Mouse (Mus musculus): ENCODE data around the gene Ddit4. TPM values are rescaled to one million over a fixed set of nuclear protein-coding genes. Genes with fewer than 3 reads are reported as not detected.

Ddit4 gene
- polyA plus RNA-seq, 1 experiment from 2014 or later, result 90.7 TPM

- 91% methylated on average over 8 of the region's 8 CpGs for WGBS
- Histone ChIP-seq H3K4me1 (replicated peaks) (peaks cover 44% of the 10 kb centered on the region), H3K27ac (no peak overlapping the region)
Measured at GRCm38 (mm10) chr10:59971813-59972212, 20.2 kb upstream of the Ddit4 start.

GRCm38 (mm10) chr10:59970450-59971062, 18.9 kb upstream of the Ddit4 start:
- Histone ChIP-seq H3K9me3 (no peaks in the 10 kb centered on the region), H3K4me1 (replicated peaks) (peaks cover 53% of the 10 kb centered on the region), H3K27ac (peak overlapping the region; percentile 95), H3K4me3 (replicated peaks) (peak overlapping the region; percentile 54), H3K36me3 (no peaks in the 10 kb centered on the region), H3K27me3 (no peaks in the 10 kb centered on the region), H3K4me2 (peak overlapping the region; percentile 75), H3K9ac (replicated peaks) (peak overlapping the region; percentile 79; the same call in 1 of the 2 replicates)
- 21% methylated on average over 6 of the region's 6 CpGs for WGBS
- no peak for ATAC-seq (ENCODE audit: insufficient number of reproducible peaks, insufficient read depth, low FRiP score, low TSS enrichment, low read depth)

More at GRCm38 (mm10) chr10:59971813-59972212, 20.2 kb upstream of the Ddit4 start:
- H3K4me2 ChIP-seq, result no peak overlapping the region
- H3K9ac ChIP-seq (replicated peaks), result no peak overlapping the region
- ATAC-seq (ENCODE audit: insufficient number of reproducible peaks, insufficient read depth, low FRiP score, low TSS enrichment, low read depth), result no peak
- H3K4me3 ChIP-seq (replicated peaks), result no peak overlapping the region
- H3K36me3 ChIP-seq, result no peaks in the 10 kb centered on the region
- H3K27me3 ChIP-seq, result no peaks in the 10 kb centered on the region
- no peaks in the 10 kb centered on the region for H3K9me3 ChIP-seq

- Histone ChIP-seq H3K4me1 (replicated peaks) (peaks cover 54% of the 10 kb centered on the region), H3K4me3 (replicated peaks) (peak overlapping the region; percentile 54), H3K9ac (replicated peaks) (peak overlapping the region; percentile 79), H3K27ac (peak overlapping the region; percentile 95), H3K27me3 (no peaks in the 10 kb centered on the region), H3K36me3 (no peaks in the 10 kb centered on the region), H3K9me3 (no peaks in the 10 kb centered on the region), H3K4me2 (peak overlapping the region; percentile 75)
- under 1% methylated on average over 25 of the region's 25 CpGs for WGBS
- 0 out of 2 replicates have a peak, but pooled peaks have one; percentile 13 for ATAC-seq (ENCODE audit: insufficient number of reproducible peaks, insufficient read depth, low FRiP score, low TSS enrichment, low read depth)
Measured at GRCm38 (mm10) chr10:59969821-59970449, 18.3 kb upstream of the Ddit4 start.

- 86% methylated on average over 6 of the region's 6 CpGs for whole genome bisulfite sequencing
- Histone ChIP-seq H3K4me2 (no peak overlapping the region), H3K36me3 (no peaks in the 10 kb centered on the region), H3K4me1 (replicated peaks) (peaks cover 55% of the 10 kb centered on the region), H3K9me3 (no peaks in the 10 kb centered on the region), H3K27me3 (no peaks in the 10 kb centered on the region), H3K4me3 (replicated peaks) (no peak overlapping the region), H3K9ac (replicated peaks) (no peak overlapping the region), H3K27ac (0 out of 2 replicates have a peak overlapping the region, but pooled peaks have one; percentile 37)
- ATAC-seq (ENCODE audit: insufficient number of reproducible peaks, insufficient read depth, low FRiP score, low TSS enrichment, low read depth), result no peak
Measured at GRCm38 (mm10) chr10:59967309-59967942, 15.8 kb upstream of the Ddit4 start.

GRCm38 (mm10) chr10:59966743-59967142, 15.1 kb upstream of the Ddit4 start:
- H3K27me3 ChIP-seq, result no peaks in the 10 kb centered on the region
- H3K36me3 ChIP-seq, result no peaks in the 10 kb centered on the region
- H3K27ac ChIP-seq, result peak overlapping the region; percentile 98
- no peaks in the 10 kb centered on the region for H3K9me3 ChIP-seq
- no peak overlapping the region for H3K9ac ChIP-seq (replicated peaks)
- H3K4me2 ChIP-seq, result no peak overlapping the region
- ATAC-seq (ENCODE audit: insufficient number of reproducible peaks, insufficient read depth, low FRiP score, low TSS enrichment, low read depth), result no peak
- 89% methylated on average over 6 of the region's 6 CpGs for WGBS
- peaks cover 55% of the 10 kb centered on the region for H3K4me1 ChIP-seq (replicated peaks)
- no peak overlapping the region for H3K4me3 ChIP-seq (replicated peaks)

GRCm38 (mm10) chr10:59965788-59966187, 14.2 kb upstream of the Ddit4 start:
- 10% methylated on average over 8 of the region's 8 CpGs for WGBS
- Histone ChIP-seq H3K27me3 (no peaks in the 10 kb centered on the region), H3K4me2 (peak overlapping the region; percentile 48), H3K9me3 (no peaks in the 10 kb centered on the region), H3K4me1 (replicated peaks) (peaks cover 50% of the 10 kb centered on the region), H3K9ac (replicated peaks) (0 out of 2 replicates have a peak overlapping the region, but pooled peaks have one; percentile 14), H3K36me3 (no peaks in the 10 kb centered on the region), H3K27ac (peak overlapping the region; percentile 98), H3K4me3 (replicated peaks) (no peak overlapping the region)
- peak; percentile 57 for ATAC-seq (ENCODE audit: insufficient number of reproducible peaks, insufficient read depth, low FRiP score, low TSS enrichment, low read depth)

GRCm38 (mm10) chr10:59965362-59965695, 13.7 kb upstream of the Ddit4 start:
- 0 out of 2 replicates have a peak overlapping the region, but pooled peaks have one; percentile 14 for H3K9ac ChIP-seq (replicated peaks)

GRCm38 (mm10) chr10:59964504-59965361, 13.1 kb upstream of the Ddit4 start:
- peak; percentile 89 for ATAC-seq (ENCODE audit: insufficient number of reproducible peaks, insufficient read depth, low FRiP score, low TSS enrichment, low read depth)
- H3K9me3 ChIP-seq, result no peaks in the 10 kb centered on the region
- H3K27me3 ChIP-seq, result no peaks in the 10 kb centered on the region
- 0 out of 2 replicates have a peak overlapping the region, but pooled peaks have one; percentile 14 for H3K9ac ChIP-seq (replicated peaks)
- peak overlapping the region; percentile 98 for H3K27ac ChIP-seq
- H3K4me2 ChIP-seq, result peak overlapping the region; percentile 48
- WGBS, result 3% methylated on average over 23 of the region's 23 CpGs
- peaks cover 40% of the 10 kb centered on the region for H3K4me1 ChIP-seq (replicated peaks)
- peak overlapping the region; percentile 9 for H3K4me3 ChIP-seq (replicated peaks)
- H3K36me3 ChIP-seq, result no peaks in the 10 kb centered on the region

More at GRCm38 (mm10) chr10:59965362-59965695, 13.7 kb upstream of the Ddit4 start:
- no peaks in the 10 kb centered on the region for H3K27me3 ChIP-seq
- no peaks in the 10 kb centered on the region for H3K9me3 ChIP-seq
- peak overlapping the region; percentile 98 for H3K27ac ChIP-seq
- H3K4me1 ChIP-seq (replicated peaks), result peaks cover 46% of the 10 kb centered on the region
- no peak for ATAC-seq (ENCODE audit: insufficient number of reproducible peaks, insufficient read depth, low FRiP score, low TSS enrichment, low read depth)
- peak overlapping the region; percentile 9; the same call in 1 of the 2 replicates for H3K4me3 ChIP-seq (replicated peaks)
- H3K36me3 ChIP-seq, result no peaks in the 10 kb centered on the region
- whole genome bisulfite sequencing, result 30% methylated on average over 9 of the region's 9 CpGs
- peak overlapping the region; percentile 48 for H3K4me2 ChIP-seq

GRCm38 (mm10) chr10:59963609-59964008, 12.0 kb upstream of the Ddit4 start:
- Histone ChIP-seq H3K9ac (replicated peaks) (no peak overlapping the region), H3K4me2 (no peak overlapping the region), H3K4me3 (replicated peaks) (no peak overlapping the region), H3K36me3 (no peaks in the 10 kb centered on the region), H3K4me1 (replicated peaks) (peaks cover 39% of the 10 kb centered on the region), H3K27me3 (no peaks in the 10 kb centered on the region), H3K9me3 (no peaks in the 10 kb centered on the region), H3K27ac (peak overlapping the region; percentile 98)
- no peak for ATAC-seq (ENCODE audit: insufficient number of reproducible peaks, insufficient read depth, low FRiP score, low TSS enrichment, low read depth)
- WGBS, result 70% methylated on average over 2 of the region's 2 CpGs

GRCm38 (mm10) chr10:59959517-59959916, 7.9 kb upstream of the Ddit4 start:
- ATAC-seq (ENCODE audit: insufficient number of reproducible peaks, insufficient read depth, low FRiP score, low TSS enrichment, low read depth), result no peak
- Histone ChIP-seq H3K27me3 (0 out of 2 replicates have a peak, but pooled peaks cover 6% of the 10 kb centered on the region), H3K9me3 (no peaks in the 10 kb centered on the region), H3K27ac (no peak overlapping the region), H3K4me3 (replicated peaks) (no peak overlapping the region), H3K4me2 (no peak overlapping the region), H3K4me1 (replicated peaks) (peaks cover 38% of the 10 kb centered on the region), H3K9ac (replicated peaks) (no peak overlapping the region), H3K36me3 (no peaks in the 10 kb centered on the region)
- 84% methylated on average over 12 of the region's 12 CpGs for WGBS

Data from limb, embryonic 12.5 days (tissue).